Mouse (Mus musculus) hindbrain, embryonic 16.5 days (tissue): Measurements from ENCODE around the gene Cd3eap. TPM values are rescaled to one million over a fixed set of nuclear protein-coding genes. Genes with fewer than 3 reads are reported as not detected.
A peak's percentile ranks its signal among the peaks of the same experiment; 100 is the strongest.

Source experiments
- ATAC-seq: fragments of 200-750 bp; cut with Nextera tagmentation; 2 replicates; pipeline ENCODE4 v1.8.0; 2017; ENCODE audit warnings: moderate TSS enrichment, moderate library complexity
- H3K27ac ChIP-seq: fragments of 300-500 bp; sonication (generic); 2 replicates; pipeline ENCODE4 v1.5.1; 2014; ENCODE audit warnings: low read depth, mild to moderate bottlenecking, control low read depth, low read length, moderate library complexity
- H3K27me3 ChIP-seq: fragments of 300-500 bp; sonication (generic); replicated peaks from 2 replicates; pipeline ENCODE4 v1.6.1; 2014; ENCODE audit warnings: low read length; ENCODE audit not compliant: control insufficient read depth, insufficient read depth
- H3K36me3 ChIP-seq: fragments of 300-500 bp; sonication (generic); 2 replicates; pipeline ENCODE4 v1.6.1; 2014; ENCODE audit warnings: mild to moderate bottlenecking, low read length, moderate library complexity, mixed read lengths; ENCODE audit not compliant: control insufficient read depth, insufficient read depth
- H3K4me1 ChIP-seq: fragments of 300-500 bp; sonication (generic); 2 replicates; pipeline ENCODE4 v1.6.1; 2014; ENCODE audit warnings: low read depth, low read length; ENCODE audit not compliant: control insufficient read depth, insufficient read depth
- H3K4me2 ChIP-seq: fragments of 300-500 bp; sonication (generic); 2 replicates; pipeline ENCODE4 v1.6.1; 2014; ENCODE audit warnings: mild to moderate bottlenecking, low read length, control low read depth, moderate library complexity
- H3K4me3 ChIP-seq: fragments of 300-500 bp; sonication (generic); 2 replicates; pipeline ENCODE4 v1.5.1; 2014; ENCODE audit warnings: mild to moderate bottlenecking, low read length, control low read depth, moderate library complexity
- H3K9ac ChIP-seq: fragments of 300-500 bp; sonication (generic); 2 replicates; pipeline ENCODE4 v1.6.1; 2014; ENCODE audit warnings: low read depth, mild to moderate bottlenecking, control low read depth, low read length, moderate library complexity
- H3K9me3 ChIP-seq: fragments of 300-500 bp; sonication (generic); 2 replicates; pipeline ENCODE4 v1.6.1; 2014; ENCODE audit warnings: mild to moderate bottlenecking, low read length, moderate library complexity; ENCODE audit not compliant: control insufficient read depth
- whole genome bisulfite sequencing: fragments of 180-500 bp; shearing (Covaris S2); extraction: QIAGEN DNeasy Blood & Tissue Kit; methylation state at CpG from one replicate; pipeline ENCODE4 v1.1.7; 2014; 5-methylcytosine and 5-hydroxymethylcytosine counted together
- polyA plus RNA-seq: library from polyadenylated mRNA; unstranded; fragments of >200 nt; fragmentation: Nextera tagmentation; extraction: Ambion mirVana; gene quantifications from 2 replicates; pipeline ENCODE4 v1.2.1, GENCODE M21; 2015

The Cd3eap gene
- polyA plus RNA-seq, 1 experiment from 2014 or later = 23.6 TPM

DNA sequence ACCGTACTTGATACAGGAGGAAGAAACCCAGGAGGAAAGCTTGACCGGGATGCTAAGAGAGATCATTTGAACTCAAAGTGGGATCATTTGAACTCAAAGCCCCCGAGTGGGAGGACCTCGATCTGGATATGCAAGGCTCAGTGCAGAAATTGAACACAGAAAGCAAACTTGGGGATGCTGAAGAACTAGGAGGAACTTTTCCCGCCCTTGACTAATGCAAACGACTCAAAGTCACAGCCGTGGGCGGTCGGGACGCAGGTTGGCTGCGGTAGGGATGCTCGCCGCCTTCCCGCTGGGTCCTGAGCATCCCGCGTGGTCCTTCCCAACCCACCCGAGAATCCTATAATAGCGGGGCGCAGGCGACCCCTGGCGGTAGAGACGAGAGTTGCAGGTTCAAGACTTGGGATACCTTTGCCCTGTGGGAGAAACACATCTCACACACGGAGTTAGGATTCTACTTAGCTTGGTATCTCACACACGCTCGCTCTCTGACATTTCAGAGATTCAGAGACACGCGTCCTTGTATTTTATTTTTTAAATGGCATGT, 16.7 kb downstream of the Cd3eap start:
- no peaks in the 10 kb centered on the region for H3K36me3 ChIP-seq
- H3K9ac ChIP-seq = peak overlapping the region; percentile 73
- peaks cover 10% of the 10 kb centered on the region for H3K27me3 ChIP-seq
- under 1% methylated on average over 27 of the region's 27 CpGs for WGBS
- peaks cover 28% of the 10 kb centered on the region for H3K4me1 ChIP-seq
- ATAC-seq = peak; percentile 15
- peak overlapping the region; percentile 99 for H3K4me2 ChIP-seq
- no peaks in the 10 kb centered on the region for H3K9me3 ChIP-seq
- H3K27ac ChIP-seq = no peak overlapping the region
- H3K4me3 ChIP-seq = peak overlapping the region; percentile 57

DNA sequence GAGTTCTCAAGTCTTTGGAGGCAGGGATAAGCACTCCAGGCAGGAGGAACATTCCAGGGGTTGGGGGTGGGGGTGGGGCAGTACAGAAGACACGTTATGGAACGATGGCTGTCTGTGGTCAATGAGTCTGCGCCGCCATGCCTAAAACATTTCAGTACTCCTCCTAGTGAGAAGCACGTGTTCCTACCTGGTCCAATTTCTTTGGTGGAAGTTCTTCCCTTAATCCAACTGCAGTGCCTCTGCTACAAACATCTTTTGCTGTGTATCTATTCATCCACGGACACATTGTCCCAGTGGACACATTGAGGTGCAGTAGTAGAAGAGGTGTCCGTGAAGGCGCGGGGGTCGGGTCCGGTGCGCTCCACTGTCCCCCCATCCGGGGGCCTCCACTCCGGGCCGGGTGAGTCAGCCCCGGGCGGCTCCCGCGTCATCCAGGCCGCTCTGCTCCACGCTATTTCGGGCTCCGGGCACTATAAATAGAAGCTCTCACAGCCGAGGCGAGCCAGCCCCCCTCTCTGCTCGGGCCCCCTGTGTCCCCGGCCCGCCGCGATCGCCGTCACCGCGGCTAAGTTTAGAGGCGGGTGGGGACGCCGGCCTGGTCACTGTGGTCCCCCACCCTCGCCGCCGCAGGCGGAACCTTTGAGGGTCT, 17.4 kb downstream of the Cd3eap start:
- peaks cover 28% of the 10 kb centered on the region for H3K4me1 ChIP-seq
- peak overlapping the region; percentile 99 for H3K4me2 ChIP-seq
- peaks cover 10% of the 10 kb centered on the region for H3K27me3 ChIP-seq
- no peak overlapping the region for H3K27ac ChIP-seq
- H3K9ac ChIP-seq = peak overlapping the region; percentile 73
- peak overlapping the region; percentile 57 for H3K4me3 ChIP-seq
- no peak for ATAC-seq
- H3K9me3 ChIP-seq = no peaks in the 10 kb centered on the region
- under 1% methylated on average over 32 of the region's 41 CpGs for WGBS
- H3K36me3 ChIP-seq = no peaks in the 10 kb centered on the region

DNA sequence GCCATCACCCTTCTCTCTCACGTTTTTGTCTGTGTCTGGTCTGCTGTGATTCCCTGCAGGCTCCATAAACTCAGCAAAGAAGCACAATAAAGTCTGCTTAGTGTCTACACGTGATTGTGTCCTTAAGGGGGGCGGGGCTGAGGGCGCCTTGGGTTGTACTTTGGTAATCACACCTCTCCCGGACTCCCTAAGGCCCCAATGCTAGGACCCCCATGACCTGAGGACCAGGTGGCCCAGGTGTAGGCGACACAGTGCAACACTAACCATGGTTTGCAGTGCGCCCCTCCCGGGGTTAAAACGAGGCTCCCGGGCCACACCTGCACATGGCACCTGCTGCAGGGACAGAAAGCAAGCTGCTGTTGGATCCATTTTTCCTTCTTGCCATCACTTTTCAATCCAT, 18.0 kb downstream of the Cd3eap start:
- Histone ChIP-seq H3K4me3 (peak overlapping the region; percentile 57; the same call in 1 of the 2 replicates), H3K36me3 (no peaks in the 10 kb centered on the region), H3K9ac (peak overlapping the region; percentile 17; the same call in 1 of the 2 replicates), H3K27me3 (peaks cover 10% of the 10 kb centered on the region), H3K27ac (no peak overlapping the region), H3K4me1 (peaks cover 28% of the 10 kb centered on the region), H3K9me3 (no peaks in the 10 kb centered on the region), H3K4me2 (peak overlapping the region; percentile 99)
- no peak for ATAC-seq
- WGBS = 24% methylated on average over 10 of the region's 10 CpGs

DNA sequence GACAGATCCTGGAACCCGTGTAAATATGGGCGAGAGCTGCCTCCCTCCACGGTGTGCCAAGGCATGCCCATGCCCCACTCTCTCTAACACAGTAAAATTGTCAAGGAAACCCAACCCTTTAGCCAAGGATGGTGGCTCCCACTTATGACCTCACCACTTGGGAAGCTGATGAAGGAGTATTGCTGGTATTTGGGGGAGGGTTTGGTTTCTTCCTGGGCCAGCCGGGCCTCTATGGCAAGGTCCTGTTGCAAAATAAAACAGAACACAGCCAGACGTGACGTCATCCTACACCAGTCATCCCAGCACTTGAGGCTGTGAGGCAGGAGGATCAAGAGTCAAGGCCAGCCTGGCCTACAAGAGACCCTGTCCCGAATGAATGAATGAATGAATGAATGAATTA, 20.7 kb downstream of the Cd3eap start:
- no peak overlapping the region for H3K4me2 ChIP-seq
- WGBS = 76% methylated on average over 7 of the region's 7 CpGs
- no peaks in the 10 kb centered on the region for H3K36me3 ChIP-seq
- no peak overlapping the region for H3K4me3 ChIP-seq
- H3K9me3 ChIP-seq = no peaks in the 10 kb centered on the region
- no peak overlapping the region for H3K9ac ChIP-seq
- H3K27me3 ChIP-seq = peaks cover 10% of the 10 kb centered on the region
- peaks cover 15% of the 10 kb centered on the region for H3K4me1 ChIP-seq
- no peak overlapping the region for H3K27ac ChIP-seq
- no peak for ATAC-seq

DNA sequence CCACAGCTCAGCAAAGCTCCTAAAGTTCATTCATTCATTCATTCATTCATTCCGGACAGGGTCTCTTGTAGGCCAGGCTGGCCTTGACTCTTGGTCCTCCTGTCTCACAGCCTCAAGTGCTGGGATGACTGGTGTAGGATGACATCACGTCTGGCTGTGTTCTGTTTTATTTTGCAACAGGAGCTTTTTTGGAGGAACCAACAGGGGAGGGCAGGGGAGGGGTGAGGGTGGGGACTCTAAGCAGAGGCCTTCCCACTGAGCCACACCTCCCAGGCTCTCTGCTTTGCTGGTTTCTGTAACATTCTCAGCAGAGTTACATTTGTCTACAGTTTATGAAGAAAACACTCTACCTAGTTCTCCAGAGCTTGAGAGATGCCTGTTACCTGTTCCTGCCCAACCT, 21.2 kb downstream of the Cd3eap start:
- WGBS = 69% methylated on average over 2 of the region's 2 CpGs
- Histone ChIP-seq H3K36me3 (no peaks in the 10 kb centered on the region), H3K4me3 (no peak overlapping the region), H3K27me3 (peaks cover 10% of the 10 kb centered on the region), H3K27ac (no peak overlapping the region), H3K9me3 (no peaks in the 10 kb centered on the region), H3K4me1 (peaks cover 17% of the 10 kb centered on the region), H3K9ac (no peak overlapping the region), H3K4me2 (no peak overlapping the region)
- no peak for ATAC-seq

DNA sequence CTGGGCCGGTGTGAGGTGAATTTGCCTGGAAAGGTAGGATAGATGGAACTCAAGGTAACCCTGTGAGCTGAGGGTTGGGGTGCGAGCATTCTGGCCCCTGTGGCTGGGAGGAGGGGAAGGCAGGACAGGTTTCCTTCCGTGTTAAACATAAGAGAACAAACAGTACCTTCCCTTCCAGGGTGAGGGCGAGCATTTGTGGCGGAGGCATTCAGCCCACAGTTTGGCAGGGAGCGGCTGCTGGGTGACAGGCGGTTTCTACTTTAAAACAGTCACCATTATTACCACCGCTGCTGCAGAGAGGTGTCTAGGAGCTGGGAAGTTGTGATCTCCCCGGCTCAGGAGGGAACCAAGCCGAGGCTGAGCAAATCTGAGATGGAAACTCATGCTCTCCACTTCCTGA, 22.2 kb downstream of the Cd3eap start:
- WGBS = 65% methylated on average over 10 of the region's 10 CpGs
- no peak overlapping the region for H3K4me2 ChIP-seq
- no peak overlapping the region for H3K4me3 ChIP-seq
- no peak overlapping the region for H3K27ac ChIP-seq
- H3K4me1 ChIP-seq = peaks cover 12% of the 10 kb centered on the region
- ATAC-seq = no peak
- no peaks in the 10 kb centered on the region for H3K36me3 ChIP-seq
- no peaks in the 10 kb centered on the region for H3K9me3 ChIP-seq
- no peak overlapping the region for H3K9ac ChIP-seq
- peaks cover 10% of the 10 kb centered on the region for H3K27me3 ChIP-seq

DNA sequence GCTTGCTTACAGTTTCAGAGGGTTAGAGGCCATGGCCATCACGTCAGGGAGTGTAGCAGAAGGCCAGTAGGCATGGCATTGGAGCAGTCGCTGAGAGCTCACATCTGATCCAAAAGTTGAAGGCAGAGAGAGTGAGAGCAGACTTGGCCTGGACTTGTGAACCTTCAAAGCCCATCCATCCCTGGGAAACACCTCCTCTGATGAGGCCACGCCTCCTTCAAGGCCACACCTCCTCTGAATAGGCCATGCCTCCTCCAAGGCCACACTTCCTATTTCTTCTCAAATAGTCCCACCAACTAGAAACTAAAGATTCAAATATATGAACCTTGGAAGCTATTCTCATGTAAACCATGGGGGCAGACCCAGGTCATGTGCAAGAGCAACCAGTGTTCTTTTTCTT, 23.7 kb downstream of the Cd3eap start:
- no peaks in the 10 kb centered on the region for H3K27me3 ChIP-seq
- no peak overlapping the region for H3K4me2 ChIP-seq
- H3K27ac ChIP-seq = no peak overlapping the region
- H3K9me3 ChIP-seq = no peaks in the 10 kb centered on the region
- no peak overlapping the region for H3K4me3 ChIP-seq
- no peaks in the 10 kb centered on the region for H3K36me3 ChIP-seq
- peaks cover 4% of the 10 kb centered on the region for H3K4me1 ChIP-seq
- ATAC-seq = no peak
- no peak overlapping the region for H3K9ac ChIP-seq
- WGBS = 48% methylated on average over 3 of the region's 3 CpGs

DNA sequence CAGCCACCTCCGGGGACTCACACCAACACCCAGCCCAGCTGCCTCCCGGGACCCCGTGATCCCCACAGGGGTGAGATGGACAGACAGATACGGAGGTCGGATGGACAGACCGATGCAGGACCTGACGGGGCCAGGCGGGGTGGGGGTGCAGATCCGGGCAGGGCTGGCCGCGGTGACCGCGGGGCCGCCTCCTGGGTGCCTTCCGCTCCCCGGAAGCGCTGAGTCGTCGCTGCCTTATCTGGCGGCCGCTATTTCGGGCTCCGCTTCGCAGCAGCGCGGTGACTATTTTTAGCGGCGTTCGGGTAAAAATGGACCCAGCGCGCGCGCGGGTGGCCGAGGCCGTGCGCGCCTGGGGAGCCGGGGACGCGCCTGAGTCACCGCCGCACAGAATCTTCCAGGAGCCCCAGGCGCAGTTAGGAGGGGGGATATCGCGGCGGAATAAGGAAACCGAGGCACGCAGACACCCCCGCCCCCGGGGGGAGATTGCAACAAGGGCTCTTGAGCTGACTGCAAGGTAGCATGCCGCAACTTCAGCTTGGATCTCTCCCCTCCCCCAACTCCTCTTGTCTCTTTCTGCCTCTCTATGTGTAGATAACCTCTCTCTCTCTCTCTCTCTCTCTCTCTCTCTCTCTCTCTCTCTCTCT, 26.5 kb downstream of the Cd3eap start:
- Histone ChIP-seq H3K36me3 (no peaks in the 10 kb centered on the region), H3K27me3 (no peaks in the 10 kb centered on the region), H3K27ac (peak overlapping the region; percentile 83), H3K9ac (peak overlapping the region; percentile 95), H3K9me3 (no peaks in the 10 kb centered on the region), H3K4me2 (peak overlapping the region; percentile 93), H3K4me1 (peaks cover 4% of the 10 kb centered on the region), H3K4me3 (peak overlapping the region; percentile 76)
- under 1% methylated on average over 42 of the region's 52 CpGs for WGBS
- ATAC-seq = peak; percentile 73

DNA sequence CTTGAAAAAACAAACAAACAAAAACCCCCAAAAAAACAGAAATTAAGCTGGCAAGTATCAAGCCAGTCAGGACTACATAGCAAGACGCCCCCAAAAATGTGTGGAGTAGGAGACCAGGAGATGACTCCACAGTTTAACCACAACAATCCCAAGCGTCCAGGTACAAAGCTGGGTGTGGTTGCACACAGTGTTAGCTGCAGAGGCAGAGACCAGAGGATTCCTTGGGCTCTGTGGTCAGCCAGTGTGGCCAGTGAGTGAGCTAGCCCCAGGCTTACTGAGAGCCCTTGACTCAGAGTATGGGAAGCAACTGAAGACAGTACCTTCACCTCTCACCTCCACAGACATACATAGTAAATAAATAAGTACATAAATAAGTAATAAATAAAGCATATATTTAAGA, 27.4 kb downstream of the Cd3eap start:
- Histone ChIP-seq H3K27me3 (no peaks in the 10 kb centered on the region), H3K4me3 (no peak overlapping the region), H3K36me3 (no peaks in the 10 kb centered on the region), H3K27ac (no peak overlapping the region), H3K9ac (no peak overlapping the region), H3K9me3 (no peaks in the 10 kb centered on the region), H3K4me2 (no peak overlapping the region), H3K4me1 (peaks cover 7% of the 10 kb centered on the region)
- 68% methylated on average over 2 of the region's 2 CpGs for WGBS
- no peak for ATAC-seq
